Mouse (Mus musculus) limb, embryonic 13.5 days (tissue): ENCODE results near the gene Rgs8. TPM values are rescaled to one million over a fixed set of nuclear protein-coding genes. Genes with fewer than 3 reads are reported as not detected.

Experiments used
- ATAC-seq: fragments of 200-750 bp; cut with Nextera tagmentation; 2 replicates; pipeline ENCODE4 v1.8.0; 2017; ENCODE audit warnings: low read depth, moderate number of reproducible peaks, moderate TSS enrichment; ENCODE audit not compliant: low FRiP score
- H3K27ac ChIP-seq: fragments of 300-500 bp; sonication (generic); 2 replicates; pipeline ENCODE4 v1.5.1; 2015; ENCODE audit warnings: inconsistent platforms, mild to moderate bottlenecking, moderate library complexity
- H3K27me3 ChIP-seq: fragments of 300-500 bp; sonication (generic); 2 replicates; pipeline ENCODE4 v1.6.1; 2015; ENCODE audit warnings: mild to moderate bottlenecking, inconsistent platforms
- H3K36me3 ChIP-seq: fragments of 300-500 bp; sonication (generic); 2 replicates; pipeline ENCODE4 v1.6.1; 2015; ENCODE audit warnings: inconsistent platforms, mild to moderate bottlenecking, moderate library complexity
- H3K4me1 ChIP-seq: fragments of 300-500 bp; sonication (generic); 2 replicates; pipeline ENCODE4 v1.6.1; 2015; ENCODE audit warnings: inconsistent platforms
- H3K4me2 ChIP-seq: fragments of 300-500 bp; sonication (generic); replicated peaks from 2 replicates; pipeline ENCODE4 v1.6.1; 2015; ENCODE audit warnings: inconsistent platforms, mild to moderate bottlenecking, moderate library complexity
- H3K4me3 ChIP-seq: fragments of 300-500 bp; sonication (generic); 2 replicates; pipeline ENCODE4 v1.5.1; 2015; ENCODE audit warnings: moderate library complexity, mild to moderate bottlenecking, inconsistent platforms
- H3K9ac ChIP-seq: fragments of 300-500 bp; sonication (generic); 2 replicates; pipeline ENCODE4 v1.6.1; 2015; ENCODE audit warnings: mild to moderate bottlenecking, inconsistent platforms
- H3K9me3 ChIP-seq: fragments of 300-500 bp; sonication (generic); 2 replicates; pipeline ENCODE4 v1.6.1; 2016; ENCODE audit warnings: inconsistent platforms
- WGBS: fragments of 180-500 bp; shearing (Covaris S2); methylation state at CpG from one replicate; pipeline ENCODE4 v1.1.7; 2015; 5-methylcytosine and 5-hydroxymethylcytosine counted together
- polyA plus RNA-seq: library from polyadenylated mRNA; unstranded; fragments of >200 nt; fragmentation: Nextera tagmentation; extraction: Ambion mirVana; gene quantifications from 2 replicates; pipeline ENCODE4 v1.2.1, GENCODE M21; 2015

The Rgs8 gene
- polyA plus RNA-seq, 1 experiment from 2014 or later, result 1.8 TPM

DNA sequence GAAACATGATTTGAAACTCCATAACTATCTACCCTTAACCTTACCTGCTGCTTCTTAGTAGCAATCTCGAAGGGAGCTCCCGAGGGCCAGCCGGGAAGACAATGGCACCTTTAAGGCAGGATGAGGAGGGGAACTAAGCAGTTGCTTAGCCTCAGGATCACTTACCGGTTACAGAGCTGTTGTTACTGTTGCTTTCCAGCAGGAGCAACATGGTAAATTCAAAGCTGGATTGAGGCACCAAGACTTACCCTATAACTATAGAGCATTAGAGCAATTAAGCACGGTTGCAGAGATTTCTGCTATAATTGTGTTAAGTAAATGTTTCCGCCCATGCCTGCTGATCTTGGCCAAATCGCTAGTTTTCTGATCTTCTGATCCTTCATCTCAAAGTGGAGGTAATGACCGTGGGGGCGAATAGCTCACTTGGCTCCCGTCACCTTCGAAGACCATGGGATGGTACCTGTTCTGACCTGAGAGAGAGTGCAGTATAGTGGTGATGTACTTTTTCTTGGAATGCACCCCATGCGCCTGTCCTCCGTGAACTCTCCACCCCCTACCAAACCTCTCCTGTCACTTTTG, 86.7 kb downstream of the Rgs8 start:
- Histone ChIP-seq H3K4me1 (peaks cover 53% of the 10 kb centered on the region), H3K36me3 (peaks cover 10% of the 10 kb centered on the region; the same call in 1 of the 2 replicates), H3K9ac (peak overlapping the region; percentile 68; the same call in 1 of the 2 replicates), H3K27ac (no peak overlapping the region), H3K4me3 (peak overlapping the region; percentile 49), H3K9me3 (no peaks in the 10 kb centered on the region), H3K27me3 (peaks cover 29% of the 10 kb centered on the region), H3K4me2 (peak overlapping the region; percentile 75)
- ATAC-seq, result no peak
- WGBS, result 21% methylated on average over 13 of the region's 13 CpGs

DNA sequence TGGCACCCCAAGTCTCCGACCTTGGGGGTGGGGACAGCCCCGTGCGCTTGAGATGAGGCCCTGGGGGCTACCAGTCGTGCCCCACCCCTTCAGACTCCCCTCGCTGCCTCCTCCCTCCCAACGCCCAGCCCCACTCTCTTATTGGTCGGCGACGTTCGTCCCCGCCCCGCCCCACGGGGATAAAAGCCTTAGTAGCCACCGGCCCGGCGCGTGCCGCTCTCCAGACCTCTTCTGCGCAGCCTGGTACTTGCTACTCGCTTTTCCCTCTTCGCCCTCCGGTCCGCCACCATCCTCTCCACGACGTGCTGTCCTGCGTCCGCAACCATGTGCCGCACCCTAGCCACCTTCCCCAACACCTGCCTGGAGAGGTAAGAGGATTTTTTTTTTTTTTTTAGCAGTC, 87.3 kb downstream of the Rgs8 start, which contains the start of gene Rgs16:
Rgs16 (plus strand) TSS at position 205 of the 400 bp plus-strand sequence.
- Histone ChIP-seq H3K27me3 (peaks cover 29% of the 10 kb centered on the region), H3K4me2 (peak within 1 kb of the TSS; percentile 75), H3K9me3 (no peaks in the 10 kb centered on the region), H3K36me3 (peaks cover 10% of the 10 kb centered on the region; the same call in 1 of the 2 replicates), H3K9ac (peak within 1 kb of the TSS; percentile 68), H3K4me1 (peaks cover 53% of the 10 kb centered on the region), H3K27ac (no peak within 1 kb of the TSS), H3K4me3 (peak within 1 kb of the TSS; percentile 49)
- ATAC-seq, result peak; percentile 67
- under 1% methylated on average over 28 of the region's 28 CpGs for WGBS

DNA sequence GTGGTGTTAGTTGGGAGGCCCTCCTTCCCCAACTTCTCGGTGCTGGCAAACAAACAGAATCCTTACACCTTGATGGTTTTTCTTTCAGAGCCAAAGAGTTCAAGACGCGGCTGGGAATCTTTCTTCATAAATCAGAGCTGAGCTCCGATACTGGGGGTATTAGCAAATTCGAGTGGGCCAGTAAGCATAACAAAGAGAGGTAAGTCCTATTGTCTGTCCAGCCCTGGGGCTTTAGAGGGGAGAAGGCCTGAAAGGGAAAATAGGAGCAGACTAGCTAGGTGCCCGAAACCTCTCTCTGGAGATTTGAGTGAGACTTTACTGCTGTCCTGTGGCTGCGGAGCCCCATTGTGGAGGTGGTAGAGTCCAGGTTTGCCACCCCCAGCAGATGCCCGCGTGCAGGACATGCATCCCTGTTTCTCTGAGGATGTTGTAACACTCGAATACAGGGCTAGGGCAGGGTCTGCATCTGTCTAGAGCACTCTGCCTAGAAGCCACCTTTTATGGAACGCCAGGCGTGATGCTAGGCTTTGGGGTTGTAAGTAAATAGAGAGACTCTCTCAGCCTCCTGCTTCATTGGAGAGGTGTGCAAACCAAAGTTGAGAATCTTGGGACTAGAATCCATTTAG, 88.1 kb downstream of the Rgs8 start:
- peak overlapping the region; percentile 75 for H3K4me2 ChIP-seq
- H3K4me3 ChIP-seq, result peak overlapping the region; percentile 49
- H3K9ac ChIP-seq, result peak overlapping the region; percentile 68
- peaks cover 52% of the 10 kb centered on the region for H3K4me1 ChIP-seq
- ATAC-seq, result no peak
- no peak overlapping the region for H3K27ac ChIP-seq
- no peaks in the 10 kb centered on the region for H3K9me3 ChIP-seq
- 38% methylated on average over 12 of the region's 12 CpGs for WGBS
- peaks cover 29% of the 10 kb centered on the region for H3K27me3 ChIP-seq
- peaks cover 10% of the 10 kb centered on the region; the same call in 1 of the 2 replicates for H3K36me3 ChIP-seq

DNA sequence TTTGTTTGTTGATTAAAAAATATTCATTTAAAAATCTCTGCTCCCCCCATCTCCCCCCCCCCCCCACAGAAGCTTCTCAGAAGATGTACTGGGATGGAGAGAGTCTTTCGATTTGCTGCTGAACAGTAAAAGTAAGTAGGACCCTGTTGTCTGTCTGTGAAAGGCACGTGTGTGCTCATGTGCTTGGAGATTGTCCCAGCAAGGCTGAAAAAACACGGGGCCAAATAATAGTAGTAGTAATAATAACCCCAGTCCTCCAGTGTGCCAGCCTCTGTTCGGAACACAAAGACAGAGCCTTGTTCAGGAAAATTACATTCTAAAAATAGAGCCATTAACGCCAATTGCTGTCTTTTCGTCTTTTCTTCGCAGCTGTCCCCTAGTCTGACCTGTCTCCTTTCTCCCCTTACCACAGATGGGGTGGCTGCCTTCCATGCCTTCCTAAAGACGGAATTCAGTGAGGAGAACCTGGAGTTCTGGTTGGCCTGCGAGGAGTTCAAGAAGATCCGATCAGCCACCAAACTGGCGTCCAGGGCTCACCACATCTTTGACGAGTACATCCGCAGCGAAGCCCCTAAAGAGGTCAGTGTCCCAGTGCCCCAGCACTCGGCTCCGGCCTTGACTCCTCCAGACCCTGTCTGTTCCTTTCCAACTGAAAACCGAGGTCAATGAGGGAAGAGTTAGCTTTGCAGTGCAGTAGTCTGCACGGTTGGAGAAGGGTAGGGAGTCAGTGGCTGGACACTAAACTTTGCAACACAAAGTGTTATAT, 88.9 kb downstream of the Rgs8 start:
- 74% methylated on average over 18 of the region's 18 CpGs for WGBS
- H3K4me2 ChIP-seq, result peak overlapping the region; percentile 75
- H3K4me3 ChIP-seq, result peak overlapping the region; percentile 49
- peak overlapping the region; percentile 32; the same call in 1 of the 2 replicates for H3K9ac ChIP-seq
- H3K27ac ChIP-seq, result no peak overlapping the region
- H3K36me3 ChIP-seq, result peaks cover 10% of the 10 kb centered on the region; the same call in 1 of the 2 replicates
- no peak for ATAC-seq
- peaks cover 43% of the 10 kb centered on the region for H3K4me1 ChIP-seq
- no peaks in the 10 kb centered on the region for H3K9me3 ChIP-seq
- peaks cover 29% of the 10 kb centered on the region for H3K27me3 ChIP-seq

DNA sequence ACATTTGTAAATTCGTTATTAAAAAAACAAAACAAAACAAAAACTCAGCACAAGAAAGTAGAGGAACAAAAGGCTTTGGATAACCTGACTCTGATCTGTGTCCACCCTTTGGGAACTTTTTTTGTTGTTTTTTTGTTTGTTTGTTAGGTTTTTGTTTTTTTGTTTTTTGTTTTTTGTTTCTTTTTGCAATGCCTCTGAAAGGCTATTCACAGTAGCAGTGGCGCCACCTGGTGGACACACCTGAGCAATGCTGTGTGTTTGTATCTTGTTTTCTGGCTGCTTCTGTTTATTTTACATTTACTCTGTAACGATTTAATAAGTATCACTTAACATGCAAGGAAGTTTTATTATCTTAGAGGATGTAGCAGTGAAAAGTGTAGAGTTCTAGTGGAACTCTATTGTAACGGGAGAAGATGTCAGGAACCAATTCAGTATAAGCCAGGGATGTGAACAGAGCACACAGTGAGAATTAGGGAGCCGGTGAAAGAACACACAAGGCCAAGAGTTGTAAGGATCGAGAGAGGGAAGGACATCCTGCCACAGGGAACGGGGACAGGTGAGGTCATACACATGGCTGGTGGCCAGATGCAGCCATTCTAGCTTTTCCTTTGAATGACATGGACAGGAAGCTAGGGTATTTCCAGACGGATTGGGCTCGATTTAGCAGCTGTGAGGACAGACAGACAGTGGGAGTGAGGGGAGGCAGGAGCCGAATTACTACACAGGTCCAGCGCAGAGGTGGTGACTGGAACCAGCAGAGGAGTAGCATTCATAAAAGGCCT, 89.7 kb downstream of the Rgs8 start:
- Histone ChIP-seq H3K27me3 (peaks cover 29% of the 10 kb centered on the region), H3K27ac (no peak overlapping the region), H3K4me2 (peak overlapping the region; percentile 75), H3K9ac (0 out of 2 replicates have a peak overlapping the region, but pooled peaks have one; percentile 15), H3K9me3 (no peaks in the 10 kb centered on the region), H3K4me3 (peak overlapping the region; percentile 49; the same call in 1 of the 2 replicates), H3K4me1 (peaks cover 35% of the 10 kb centered on the region), H3K36me3 (peaks cover 10% of the 10 kb centered on the region; the same call in 1 of the 2 replicates)
- 51% methylated on average over 11 of the region's 11 CpGs for WGBS
- ATAC-seq, result no peak

DNA sequence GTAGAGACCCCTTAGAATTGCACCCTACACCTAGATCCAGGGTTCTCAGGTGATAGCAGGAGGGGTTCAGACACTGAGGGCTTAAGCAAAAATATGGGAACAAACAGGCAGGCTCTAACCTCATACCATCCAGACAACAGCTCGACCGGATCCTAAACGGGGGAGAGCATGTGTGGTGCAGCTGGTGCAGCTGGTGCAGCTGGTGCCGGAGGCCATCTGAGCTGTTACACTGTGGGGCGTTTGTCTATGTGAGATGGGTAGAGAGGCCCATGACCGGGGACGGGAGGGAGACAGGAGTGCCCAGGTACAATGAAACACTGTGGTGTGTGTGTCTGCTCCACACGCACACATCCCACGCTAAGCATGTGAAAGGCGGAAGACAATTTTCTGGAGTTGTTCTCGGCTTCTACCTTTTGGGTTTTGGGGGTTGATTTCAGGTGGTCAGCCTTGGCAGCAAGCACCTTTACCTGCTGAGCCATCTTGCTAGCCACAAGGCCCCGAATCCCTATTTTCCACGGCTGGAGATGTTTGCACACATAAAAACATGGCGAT, 93.4 kb downstream of the Rgs8 start:
- H3K9me3 ChIP-seq, result no peaks in the 10 kb centered on the region
- H3K27me3 ChIP-seq, result peaks cover 5% of the 10 kb centered on the region; the same call in 1 of the 2 replicates
- no peak overlapping the region for H3K27ac ChIP-seq
- H3K4me2 ChIP-seq, result no peak overlapping the region
- H3K36me3 ChIP-seq, result peaks cover 10% of the 10 kb centered on the region; the same call in 1 of the 2 replicates
- 68% methylated on average over 14 of the region's 14 CpGs for WGBS
- H3K4me3 ChIP-seq, result no peak overlapping the region
- no peak overlapping the region for H3K9ac ChIP-seq
- H3K4me1 ChIP-seq, result peaks cover 35% of the 10 kb centered on the region
- peak; percentile 42 for ATAC-seq

DNA sequence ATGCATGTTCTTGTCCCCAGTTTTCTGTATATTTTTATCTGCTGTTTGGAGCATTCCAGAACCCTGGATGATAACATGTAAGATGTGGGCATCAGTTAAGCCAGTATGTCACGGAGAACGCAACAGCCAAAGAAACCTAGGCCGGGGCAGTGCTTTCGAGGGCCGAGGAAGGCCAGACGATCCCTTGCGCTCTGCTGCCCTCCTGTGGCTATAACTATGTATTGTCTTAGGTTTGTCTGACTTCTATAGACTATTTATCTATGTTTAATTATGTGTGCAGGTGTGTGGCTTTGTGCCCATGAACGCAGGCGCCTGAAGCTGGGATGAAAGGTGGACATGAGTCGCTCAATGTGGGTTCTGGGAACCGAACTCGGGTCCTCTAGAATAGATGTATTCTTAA, 93.9 kb downstream of the Rgs8 start:
- H3K4me2 ChIP-seq, result no peak overlapping the region
- no peaks in the 10 kb centered on the region for H3K9me3 ChIP-seq
- no peak overlapping the region for H3K4me3 ChIP-seq
- no peak overlapping the region for H3K27ac ChIP-seq
- 0 out of 2 replicates have a peak, but pooled peaks cover 2% of the 10 kb centered on the region for H3K27me3 ChIP-seq
- no peak overlapping the region for H3K9ac ChIP-seq
- WGBS, result 5% methylated on average over 12 of the region's 12 CpGs
- ATAC-seq, result no peak
- peaks cover 34% of the 10 kb centered on the region for H3K4me1 ChIP-seq
- H3K36me3 ChIP-seq, result peaks cover 10% of the 10 kb centered on the region; the same call in 1 of the 2 replicates

DNA sequence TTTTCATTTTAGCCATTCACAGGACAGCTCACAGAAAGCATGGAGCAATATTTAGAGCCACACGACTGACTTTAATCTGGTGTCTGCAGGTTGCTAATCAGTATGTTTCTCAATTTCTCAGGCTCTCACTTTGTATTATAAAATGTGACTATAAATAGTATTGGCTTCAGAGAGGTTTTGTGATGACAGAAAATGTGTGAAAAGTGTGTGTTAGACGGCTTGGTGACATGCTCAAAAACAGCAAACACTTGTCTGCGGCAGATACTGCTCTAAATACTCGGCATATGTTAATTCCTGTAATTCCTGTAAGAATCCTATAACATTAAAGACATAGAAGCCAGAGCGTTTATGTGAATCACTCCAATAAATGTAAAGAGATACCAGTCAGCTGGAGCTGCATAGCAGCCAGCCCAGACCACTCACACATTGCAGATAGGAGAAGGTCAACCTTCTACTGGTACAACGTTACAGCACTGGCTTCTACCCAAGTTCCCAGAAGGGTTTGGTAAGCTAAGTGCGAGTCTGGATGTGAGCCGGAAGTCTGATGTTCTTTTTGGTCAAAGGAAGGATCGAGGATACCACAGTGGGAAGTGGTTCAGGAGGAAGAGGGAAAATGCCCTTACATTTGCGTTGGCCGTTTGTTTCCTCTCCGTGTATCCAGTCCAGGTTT, 95.2 kb downstream of the Rgs8 start:
- H3K4me2 ChIP-seq, result peak overlapping the region; percentile 61; the same call in 1 of the 2 replicates
- peaks cover 8% of the 10 kb centered on the region; the same call in 1 of the 2 replicates for H3K36me3 ChIP-seq
- no peaks in the 10 kb centered on the region for H3K27me3 ChIP-seq
- H3K4me3 ChIP-seq, result no peak overlapping the region
- 67% methylated on average over 12 of the region's 12 CpGs for WGBS
- ATAC-seq, result no peak
- no peak overlapping the region for H3K27ac ChIP-seq
- peaks cover 34% of the 10 kb centered on the region for H3K4me1 ChIP-seq
- no peaks in the 10 kb centered on the region for H3K9me3 ChIP-seq
- H3K9ac ChIP-seq, result no peak overlapping the region

DNA sequence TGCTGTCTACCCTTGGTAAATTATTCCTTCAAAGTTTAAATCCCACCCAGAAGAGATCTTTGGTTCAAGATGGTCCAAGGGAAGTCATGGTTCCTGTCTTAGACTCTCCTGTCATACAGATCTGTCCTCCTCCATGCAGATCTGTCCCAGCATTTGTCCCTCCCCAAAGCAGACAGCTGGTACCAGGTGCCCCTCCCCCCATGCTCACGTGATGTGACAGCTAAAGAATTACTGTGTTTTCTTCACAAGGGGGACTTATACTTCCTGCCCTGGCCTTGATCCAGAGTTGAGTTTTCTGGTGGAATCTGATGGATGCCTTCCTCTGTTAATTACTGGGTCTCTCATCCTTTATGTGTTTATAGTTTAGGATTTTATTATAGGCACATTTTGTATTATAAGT, 95.7 kb downstream of the Rgs8 start:
- Histone ChIP-seq H3K4me1 (peaks cover 33% of the 10 kb centered on the region), H3K36me3 (peaks cover 5% of the 10 kb centered on the region; the same call in 1 of the 2 replicates)
- 7% methylated on average over 1 of the region's 1 CpGs for WGBS

DNA sequence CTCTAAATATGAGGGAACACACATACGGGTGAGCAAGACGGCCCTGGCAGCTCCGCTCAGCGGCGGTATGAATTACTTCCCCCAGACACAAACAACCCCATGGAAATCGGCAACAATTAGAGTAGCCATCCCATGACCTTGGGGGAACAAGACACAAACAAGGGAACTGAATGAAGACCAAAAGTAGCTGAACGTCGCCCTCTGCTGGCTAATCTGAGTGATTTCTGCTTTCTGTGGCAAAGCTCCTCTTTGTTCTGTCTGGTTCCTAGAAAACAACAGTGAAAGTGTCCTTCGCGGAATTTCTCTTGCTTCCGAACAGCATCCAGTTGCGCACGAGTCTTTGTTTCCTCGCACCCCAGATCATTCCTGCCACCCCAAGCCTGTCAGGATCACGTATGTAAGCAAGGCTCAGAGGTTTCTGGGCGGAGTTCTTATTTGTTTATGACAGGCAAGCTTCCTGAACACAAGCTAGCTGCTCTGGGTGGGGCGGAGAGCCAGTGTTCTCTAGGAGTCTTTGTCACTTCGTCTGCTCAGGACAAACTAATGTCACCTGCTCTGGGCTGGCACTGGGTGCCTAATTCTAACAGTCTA, 96.5 kb downstream of the Rgs8 start, which contains the start of gene Rnasel:
Rnasel (plus strand) TSS at position 216 of the 591 bp plus-strand sequence.
- Histone ChIP-seq H3K4me3 (peak within 1 kb of the TSS; percentile 41), H3K27ac (peak within 1 kb of the TSS; percentile 24; the same call in 1 of the 2 replicates), H3K4me2 (peak within 1 kb of the TSS; percentile 61), H3K9ac (peak within 1 kb of the TSS; percentile 63), H3K4me1 (peaks cover 33% of the 10 kb centered on the region), H3K9me3 (no peaks in the 10 kb centered on the region), H3K27me3 (no peaks in the 10 kb centered on the region), H3K36me3 (no peaks in the 10 kb centered on the region)
- ATAC-seq, result peak; percentile 52
- 3% methylated on average over 18 of the region's 18 CpGs for WGBS

More for the DNA sequence above, 95.7 kb downstream of the Rgs8 start:
- Histone ChIP-seq H3K4me2 (peak overlapping the region; percentile 61), H3K27ac (no peak overlapping the region), H3K9ac (no peak overlapping the region), H3K27me3 (no peaks in the 10 kb centered on the region), H3K9me3 (no peaks in the 10 kb centered on the region), H3K4me3 (no peak overlapping the region)
- ATAC-seq, result no peak
